Mouse (Mus musculus): Measurements from ENCODE around the gene Rln1.
A peak's percentile ranks its signal among the peaks of the same experiment; 100 is the strongest.

The Rln1 gene

GRCm38 (mm10) chr19:29361468-29362130 lies 27.1 kb upstream of the Rln1 start:
- DNase-seq (ENCODE audit: low read depth, low spot score) = peak; percentile 93

- DNase-seq (ENCODE audit: low read depth, low spot score) = no peak
Measured at GRCm38 (mm10) chr19:29360251-29360650, 25.8 kb upstream of the Rln1 start.

GRCm38 (mm10) chr19:29356281-29356680 lies 21.8 kb upstream of the Rln1 start:
- DNase-seq (ENCODE audit: low read depth, low spot score) = no peak

GRCm38 (mm10) chr19:29354895-29355877 lies 20.7 kb upstream of the Rln1 start:
- DNase-seq (ENCODE audit: low read depth, low spot score) = peak; percentile 91

DNA sequence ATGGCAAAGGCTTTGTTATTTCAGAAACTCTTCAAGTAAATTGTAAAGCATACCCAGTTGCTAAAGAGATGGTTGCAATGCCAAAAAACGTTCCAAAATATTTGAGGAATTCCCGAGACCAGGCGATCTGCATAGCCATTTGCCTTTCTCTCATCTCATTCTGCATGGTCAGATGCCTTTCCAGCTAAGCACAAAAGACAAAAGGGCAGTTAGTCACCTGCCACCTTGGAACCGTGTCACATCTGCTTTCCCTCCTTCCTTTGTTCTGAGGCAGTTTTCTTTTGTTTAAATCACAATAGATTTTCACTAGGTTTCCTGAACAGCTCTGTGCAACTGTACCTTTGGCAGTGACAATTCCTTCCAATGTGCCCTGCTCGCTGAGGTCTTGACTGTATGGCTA lies 16.5 kb upstream of the Rln1 start:
- DNase-seq (ENCODE audit: low read depth, low spot score) = no peak

DNA sequence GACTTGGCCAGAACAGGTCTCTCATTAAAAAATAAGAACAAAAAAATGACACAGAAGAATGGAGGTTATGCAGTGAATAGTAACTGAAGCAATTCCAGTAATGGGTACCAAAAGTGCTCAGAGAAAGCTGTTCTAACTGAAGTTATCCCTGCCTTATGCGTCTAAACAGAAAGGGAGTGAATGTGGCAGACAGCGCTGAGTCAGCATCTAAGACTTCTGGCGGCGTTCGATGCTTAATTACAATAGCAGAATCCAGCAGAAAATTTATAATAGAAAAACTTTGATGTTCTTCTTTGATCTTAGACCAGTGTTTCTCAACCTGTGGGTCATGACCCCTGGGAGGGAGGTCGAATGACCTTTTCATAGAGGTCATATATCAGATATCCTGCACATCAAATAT lies 11.2 kb upstream of the Rln1 start:
- DNase-seq (ENCODE audit: low read depth, low spot score) = no peak

GRCm38 (mm10) chr19:29344868-29345267 lies 10.4 kb upstream of the Rln1 start:
- DNase-seq (ENCODE audit: low read depth, low spot score) = no peak

GRCm38 (mm10) chr19:29342281-29342680 lies 7.8 kb upstream of the Rln1 start:
- DNase-seq (ENCODE audit: low read depth, low spot score) = no peak

DNA sequence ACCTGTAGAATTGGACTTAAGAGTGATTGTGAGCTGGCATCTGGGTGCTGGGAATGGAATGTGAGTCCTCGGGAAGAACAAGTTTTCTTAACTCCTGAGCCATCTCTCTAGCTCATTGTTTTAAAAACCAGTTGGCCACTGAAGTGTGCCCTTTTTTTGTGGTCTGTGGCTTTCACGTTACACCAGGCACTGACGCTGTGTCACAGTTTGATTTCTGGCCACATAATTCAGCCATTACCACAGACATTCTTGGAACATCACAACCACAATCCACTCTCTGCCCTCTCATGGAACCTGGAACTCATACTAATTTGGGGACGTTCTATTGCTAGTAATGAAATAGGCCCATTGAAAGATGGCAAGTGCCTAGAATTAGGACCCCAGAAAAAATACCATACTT lies 6.6 kb upstream of the Rln1 start:
- no peak for DNase-seq (ENCODE audit: low read depth, low spot score)

DNA sequence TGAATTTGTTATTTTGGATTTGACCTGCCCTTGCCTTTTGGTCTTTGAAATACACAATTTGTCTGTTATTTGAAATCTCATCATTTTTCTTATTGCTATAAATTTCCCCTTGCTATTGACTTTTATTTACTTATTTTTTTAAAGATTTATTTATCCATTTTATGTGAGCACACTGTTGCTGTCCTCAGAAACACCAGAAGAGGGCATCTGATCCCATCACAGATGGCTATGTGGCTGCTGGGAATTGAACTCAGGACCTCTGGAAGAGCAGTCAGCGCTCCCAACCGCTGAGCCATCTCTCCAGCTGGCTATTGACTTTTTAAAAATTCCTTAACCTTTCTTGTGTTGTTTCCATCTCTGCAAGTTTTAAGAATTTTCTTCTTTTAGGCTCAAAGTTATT lies 2.2 kb upstream of the Rln1 start:
- DNase-seq (ENCODE audit: low read depth, low spot score) = no peak

GRCm38 (mm10) chr19:29326822-29327552 lies 7.5 kb downstream of the Rln1 start:
- DNase-seq (ENCODE audit: low read depth, low spot score) = no peak

- no peak for DNase-seq (ENCODE audit: low read depth, low spot score)
Measured at GRCm38 (mm10) chr19:29326396-29326795, 8.1 kb downstream of the Rln1 start.

- no peak for DNase-seq (ENCODE audit: low read depth, low spot score)
Measured at GRCm38 (mm10) chr19:29325852-29326180, 8.7 kb downstream of the Rln1 start.

- DNase-seq (ENCODE audit: low read depth, low spot score) = peak; percentile 79
Measured at GRCm38 (mm10) chr19:29325053-29325851, 9.2 kb downstream of the Rln1 start, which contains the start of gene Insl6. TSS of gene Insl6 (minus strand) at chr19:29325356.

DNA sequence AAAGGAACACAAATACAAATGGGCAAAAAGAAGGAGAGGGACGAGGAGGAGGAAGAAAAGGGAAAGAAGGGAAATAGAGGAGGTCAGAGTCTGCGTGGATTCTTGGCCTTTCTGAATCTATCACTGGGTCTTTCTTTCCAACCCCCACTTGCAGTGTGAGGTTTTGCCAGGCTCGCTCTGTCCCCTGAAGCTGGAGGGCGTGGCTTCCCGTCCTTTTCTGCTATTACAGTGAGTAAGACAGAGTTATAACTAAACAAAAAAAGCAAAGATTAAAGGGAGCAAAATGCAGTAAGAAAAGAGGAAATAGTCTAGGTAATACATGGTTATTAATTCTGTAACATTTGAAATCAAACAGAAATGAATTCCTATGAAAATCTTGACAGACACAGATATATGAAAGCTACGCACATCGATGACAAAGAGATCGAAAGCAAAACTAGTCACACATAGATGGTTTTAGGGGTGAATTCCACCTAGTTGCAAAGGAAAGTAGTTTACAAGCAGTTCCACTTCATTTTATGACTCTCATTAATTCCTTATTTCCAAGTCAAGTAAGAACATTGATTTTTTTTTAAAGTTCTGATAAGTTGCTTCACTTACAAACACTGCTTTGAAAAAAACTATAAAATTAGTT lies 10.9 kb downstream of the Rln1 start:
- DNase-seq (ENCODE audit: low read depth, low spot score) = no peak

DNA sequence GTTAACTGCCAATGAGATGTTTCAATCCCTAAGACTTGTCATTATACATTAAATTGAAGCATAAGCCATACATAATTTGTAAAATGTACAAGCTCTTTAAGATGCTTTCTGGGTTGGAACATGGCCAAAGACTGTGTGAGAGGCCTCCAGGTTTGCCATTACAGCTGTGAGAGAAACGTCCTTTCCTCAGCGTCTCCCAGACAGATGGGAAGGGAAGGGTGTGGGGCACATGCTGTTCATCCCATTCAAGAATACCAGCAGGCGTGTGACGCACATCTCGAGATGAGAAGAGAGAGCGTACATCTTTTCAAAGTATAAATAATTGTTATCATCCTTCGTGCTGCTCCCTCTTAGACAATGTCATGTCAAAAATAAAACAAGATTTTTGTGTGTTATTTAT lies 21.8 kb downstream of the Rln1 start:
- no peak for DNase-seq (ENCODE audit: low read depth, low spot score)

GRCm38 (mm10) chr19:29311791-29312190 lies 22.7 kb downstream of the Rln1 start:
- no peak for DNase-seq (ENCODE audit: low read depth, low spot score)

DNA sequence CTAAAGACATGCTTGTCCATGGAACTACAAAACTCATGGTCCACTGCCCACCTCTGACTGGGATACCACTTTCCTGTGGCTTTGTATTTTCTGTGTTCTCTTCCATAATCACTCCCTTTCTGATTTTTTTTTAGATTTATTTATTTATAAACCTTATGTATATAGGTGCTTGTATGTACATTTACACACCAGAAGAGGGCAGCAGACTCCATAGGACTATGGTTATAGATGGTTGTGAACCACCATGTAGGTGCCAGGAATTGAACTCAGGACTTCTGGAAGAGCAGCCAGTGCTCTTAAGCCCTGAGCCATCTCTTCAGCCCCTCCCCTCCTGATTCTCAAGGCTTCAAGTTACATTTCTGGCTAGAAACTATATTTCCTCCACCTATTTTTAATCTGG lies 25.6 kb downstream of the Rln1 start:
- DNase-seq (ENCODE audit: low read depth, low spot score) = no peak

GRCm38 (mm10) chr19:29302119-29302518 lies 32.4 kb downstream of the Rln1 start:
- DNase-seq (ENCODE audit: low read depth, low spot score) = no peak

GRCm38 (mm10) chr19:29300919-29301318 lies 33.6 kb downstream of the Rln1 start:
- no peak for DNase-seq (ENCODE audit: low read depth, low spot score)

- DNase-seq (ENCODE audit: low read depth, low spot score) = no peak
Measured at GRCm38 (mm10) chr19:29297366-29297765, 37.1 kb downstream of the Rln1 start.
